Mouse (Mus musculus): ENCODE results near the gene Pde1c. TPM values are rescaled to one million over a fixed set of nuclear protein-coding genes. Genes with fewer than 3 reads are reported as not detected.
A peak's percentile ranks its signal among the peaks of the same experiment; 100 is the strongest.

The Pde1c gene
- polyA plus RNA-seq, 1 experiment = 54.3 TPM

- H3K4me3 ChIP-seq (ENCODE audit: control insufficient read depth, low read depth, low read length) = no peak overlapping the region
- H3K36me3 ChIP-seq (ENCODE audit: control insufficient read depth, insufficient read depth, low read length) = no peaks in the 10 kb centered on the region
- H3K27ac ChIP-seq (ENCODE audit: control insufficient read depth, insufficient read depth, low read depth, low read length) = no peak overlapping the region
- TF ChIP-seq POLR2A (IDR thresholded peaks at IDR 0.05; ENCODE audit: control insufficient read depth, low read depth, low read length) (no peak), CTCF (IDR thresholded peaks at IDR 0.05; ENCODE audit: control insufficient read depth, insufficient read depth, insufficient replicate concordance, low read depth, low read length) (peak; percentile 59; the same call in 1 of the 2 replicates)
- no peaks in the 10 kb centered on the region for H3K27me3 ChIP-seq (ENCODE audit: control insufficient read depth, insufficient read depth, low read length)
- no peaks in the 10 kb centered on the region for H3K4me1 ChIP-seq (ENCODE audit: control insufficient read depth, insufficient read depth, low read length)
Measured at GRCm38 (mm10) chr6:56025533-56025932, 543.4 kb downstream of the Pde1c start.

Other genes with a start within 250 kb of the Pde1c start
- gene Lsm5, start 135.6 kb upstream of the Pde1c start, polyA plus RNA-seq (2012; rRNA removed) = 5.5 and 6.0 TPM in 2 replicates
- 3.6 and 4.4 TPM in 2 replicates for gene Avl9, start 145.8 kb upstream of the Pde1c start, polyA plus RNA-seq (2012; rRNA removed)
- gene Kbtbd2, start 228.7 kb upstream of the Pde1c start, polyA plus RNA-seq (2012; rRNA removed) = 3.7 and 5.5 TPM in 2 replicates